20 mouse cellular contexts compared by ENCODE assay signal in the genomic region with DNA sequence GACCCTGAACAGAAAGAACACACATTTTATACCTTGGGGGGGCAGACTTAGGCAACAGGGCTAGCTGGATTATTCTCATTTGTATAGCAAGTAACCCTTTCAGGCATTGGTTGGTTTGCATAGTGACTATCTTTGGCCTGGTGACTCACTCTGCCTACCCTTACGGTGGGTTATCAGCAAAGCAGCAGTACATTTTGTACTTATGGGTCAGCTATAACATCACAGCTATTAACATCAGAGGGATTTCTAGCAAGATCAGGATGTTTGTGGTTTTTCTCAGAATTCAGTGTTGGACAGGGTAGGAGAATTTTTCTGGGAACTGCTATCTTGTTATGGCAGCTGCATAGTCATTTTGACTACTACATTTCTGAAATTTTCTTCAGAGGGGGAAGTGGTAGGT.
"Had no signal": no experiment of that assay in that cellular context is flagged by ENCODE, and none has a peak within 500 bp of the region (broad histone marks: within the 10 kb centered on the region; RNA-seq: fewer than 3 reads in every experiment).

No protein-coding gene starts in this region.

- H3K4me1 ChIP-seq: intestine, embryonic 15.5 days; kidney, embryonic 15.5 days; limb, embryonic 10.5 days; limb, embryonic 13.5 days; liver, embryonic 13.5 days; midbrain, embryonic 12.5 days; midbrain, embryonic 15.5 days; neural tube, embryonic 13.5 days had no signal

- DNase-seq: kidney, adult 11 months; kidney, adult 8-10 months; kidney, postnatal 14 days; kidney, postnatal 4 days; liver; liver, embryonic 13.5 days; lung, embryonic 14.5 days; lung, postnatal 36 days; retina, postnatal 1 day; thymus, adult 18-20 months; thymus, postnatal 14 days; thymus, postnatal 4 days had no signal

- H3K27ac ChIP-seq: intestine, embryonic 15.5 days; kidney, embryonic 15.5 days; limb, embryonic 10.5 days; limb, embryonic 13.5 days; liver, embryonic 13.5 days; midbrain, embryonic 12.5 days; midbrain, embryonic 15.5 days; neural tube, embryonic 13.5 days had no signal

- ATAC-seq: intestine, embryonic 15.5 days; lung, postnatal 0 days; midbrain, embryonic 15.5 days had no signal

- H3K27me3 ChIP-seq: intestine, embryonic 15.5 days; kidney, embryonic 15.5 days; limb, embryonic 13.5 days; liver, embryonic 13.5 days; midbrain, embryonic 12.5 days; midbrain, embryonic 15.5 days; neural tube, embryonic 13.5 days had no signal

- H3K9me3 ChIP-seq: intestine, embryonic 15.5 days had no signal

- H3K36me3 ChIP-seq: intestine, embryonic 15.5 days; kidney, embryonic 15.5 days; limb, embryonic 10.5 days; limb, embryonic 13.5 days; liver, embryonic 13.5 days; midbrain, embryonic 12.5 days; midbrain, embryonic 15.5 days; neural tube, embryonic 13.5 days had no signal

- H3K4me2 ChIP-seq: intestine, embryonic 15.5 days; kidney, embryonic 15.5 days; limb, embryonic 13.5 days; liver, embryonic 13.5 days; lung, embryonic 14.5 days; midbrain, embryonic 12.5 days; midbrain, embryonic 15.5 days; neural tube, embryonic 13.5 days had no signal

- H3K9ac ChIP-seq: intestine, embryonic 15.5 days; kidney, embryonic 15.5 days; limb, embryonic 13.5 days; liver, embryonic 13.5 days; lung, embryonic 14.5 days; midbrain, embryonic 12.5 days; midbrain, embryonic 15.5 days; neural tube, embryonic 13.5 days had no signal

- H3K4me3 ChIP-seq: intestine, embryonic 15.5 days; kidney, embryonic 15.5 days; limb, embryonic 10.5 days; limb, embryonic 13.5 days; liver, embryonic 13.5 days; midbrain, embryonic 12.5 days; midbrain, embryonic 15.5 days; neural tube, embryonic 13.5 days had no signal
